Mouse (Mus musculus): ENCODE results near the gene Gm28041. TPM values are rescaled to one million over a fixed set of nuclear protein-coding genes. Genes with fewer than 3 reads are reported as not detected.
"Not testable (repeated sequence)": the region's sequence is repeated elsewhere in the genome, so short reads cannot be mapped to it uniquely, and the experiment has no call there.

Gm28041 gene
- polyA plus RNA-seq (2011; ENCODE audit: insufficient read depth, insufficient read length, low read depth, missing spikeins) = 0.99 TPM in 1 of 2 replicates, not detected in the other

DNA sequence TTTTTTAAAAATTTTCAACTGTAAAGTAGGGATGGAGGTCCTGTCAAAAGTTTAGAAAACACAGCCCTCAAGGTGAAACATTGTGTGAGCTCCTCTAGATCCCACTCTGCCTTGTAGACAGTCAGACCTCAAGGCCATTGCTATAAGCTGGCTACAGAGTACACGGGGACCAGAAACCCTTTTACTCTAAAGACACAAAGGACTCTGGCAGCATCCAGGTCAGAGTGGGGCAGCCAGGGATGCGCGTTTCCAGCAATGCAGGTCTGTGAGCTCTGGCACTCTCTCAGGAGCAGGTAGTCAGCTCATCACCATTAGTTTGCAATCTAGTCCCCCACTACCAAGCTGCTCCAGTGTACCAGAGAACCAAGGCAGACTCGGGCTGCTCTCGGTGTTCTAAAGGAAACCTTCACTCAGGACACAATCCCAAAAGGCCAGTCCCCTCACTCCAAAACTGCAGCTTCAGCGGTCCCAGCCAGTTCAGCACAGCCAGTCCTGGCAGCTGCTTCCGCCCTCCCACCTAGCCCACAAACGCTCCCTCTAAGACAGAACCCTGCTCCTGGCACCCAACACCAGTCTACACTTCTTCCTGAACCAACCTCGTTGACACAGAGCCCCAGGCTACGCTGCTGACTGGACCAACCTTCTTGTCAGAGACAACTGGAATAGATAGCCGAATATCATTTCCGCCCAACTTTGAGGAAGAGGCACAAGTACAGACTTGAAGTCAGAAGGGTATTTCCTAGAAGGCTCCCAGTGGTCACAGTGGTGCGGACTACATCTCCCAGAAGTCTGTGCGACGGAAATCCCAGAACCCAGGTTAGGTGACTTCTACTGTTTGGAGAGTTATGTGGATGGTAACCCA is at the start of gene Gm28041, which contains the start of gene Zfp456:
Gene Gm28041, minus strand, starts transcription at position 684 of the 862 bp plus-strand sequence.
Gene Zfp456, minus strand, starts transcription at position 761 of the 862 bp plus-strand sequence.
- not testable (repeated sequence) for H3K27ac ChIP-seq (ENCODE audit: insufficient read depth, low read length); H3K27me3 ChIP-seq (ENCODE audit: control insufficient read depth, insufficient read depth, low read length, poor library complexity, severe bottlenecking); H3K36me3 ChIP-seq (ENCODE audit: control insufficient read depth, insufficient read depth, low read length, poor library complexity, severe bottlenecking); H3K9me3 ChIP-seq (replicated peaks; ENCODE audit: control insufficient read depth, insufficient read depth, low read length, poor library complexity, severe bottlenecking); H3K4me1 ChIP-seq (ENCODE audit: control insufficient read depth, insufficient read depth, low read length)
- H3K9ac ChIP-seq (ENCODE audit: low read depth, poor library complexity, severe bottlenecking) = peak within 1 kb of the TSS; percentile 56
- H3K4me3 ChIP-seq (ENCODE audit: low read depth, low read length) = peak within 1 kb of the TSS; percentile 99

- H3K9me3 ChIP-seq (replicated peaks; ENCODE audit: control insufficient read depth, insufficient read depth, low read length, poor library complexity, severe bottlenecking); H3K27me3 ChIP-seq (ENCODE audit: control insufficient read depth, insufficient read depth, low read length, poor library complexity, severe bottlenecking); H3K4me1 ChIP-seq (ENCODE audit: control insufficient read depth, insufficient read depth, low read length); H3K9ac ChIP-seq (ENCODE audit: low read depth, poor library complexity, severe bottlenecking); H3K36me3 ChIP-seq (ENCODE audit: control insufficient read depth, insufficient read depth, low read length, poor library complexity, severe bottlenecking): not testable (repeated sequence)
- H3K27ac ChIP-seq (ENCODE audit: insufficient read depth, low read length) = peak overlapping the region; percentile 88
- peak; percentile 87 for TF ChIP-seq EP300 (IDR thresholded peaks at IDR 0.05; ENCODE audit: insufficient read depth, low read depth, low read length)
- H3K4me3 ChIP-seq (ENCODE audit: low read depth, low read length) = peak overlapping the region; percentile 16; the same call in 1 of the 2 replicates
Measured at GRCm38 (mm10) chr13:67422532-67422931, 47.0 kb upstream of the Gm28041 start.

DNA sequence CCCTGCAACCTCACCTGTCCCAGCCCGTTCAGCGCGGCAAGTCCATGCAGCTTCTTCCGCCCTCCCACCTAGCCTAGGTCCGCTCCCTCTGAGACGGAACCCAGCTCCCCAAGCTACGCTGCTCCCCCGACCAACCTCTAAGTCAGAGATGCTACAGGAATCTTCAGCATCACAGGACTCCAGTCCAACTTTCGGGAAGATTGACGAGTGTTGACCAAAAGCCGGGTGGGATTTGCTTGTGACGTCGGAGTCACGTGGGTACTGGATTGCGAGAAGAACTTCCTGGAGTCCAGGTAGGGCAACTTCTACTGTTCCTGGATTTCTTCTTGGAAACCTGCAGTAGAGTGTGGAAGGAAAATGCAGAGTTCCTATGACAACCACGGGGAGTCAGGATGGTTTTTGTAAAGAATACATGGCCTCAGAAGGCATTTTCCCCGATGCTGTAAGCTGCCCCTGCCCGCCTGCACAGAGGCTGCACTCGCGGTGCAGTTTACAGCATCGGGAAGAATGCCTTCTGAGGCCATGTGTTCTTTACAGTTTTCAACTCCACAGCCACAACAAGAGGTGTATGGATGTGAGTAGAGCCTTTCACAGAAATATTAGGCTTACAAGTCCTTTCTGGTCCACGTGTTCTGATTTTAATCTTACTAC is 45.8 kb upstream of the Gm28041 start, which contains the start of gene Zfp459:
Gene Zfp459, minus strand, starts transcription at position 212 of the 651 bp plus-strand sequence.
- H3K27ac ChIP-seq (ENCODE audit: insufficient read depth, low read length) = peak within 1 kb of the TSS; percentile 72

GRCm38 (mm10) chr13:67420558-67421206 is 45.1 kb upstream of the Gm28041 start:
- Histone ChIP-seq H3K36me3 (ENCODE audit: control insufficient read depth, insufficient read depth, low read length, poor library complexity, severe bottlenecking) (peaks cover under 1% of the 10 kb centered on the region; the same call in 1 of the 2 replicates), H3K27me3 (ENCODE audit: control insufficient read depth, insufficient read depth, low read length, poor library complexity, severe bottlenecking) (no peaks in the 10 kb centered on the region), H3K27ac (ENCODE audit: insufficient read depth, low read length) (peak overlapping the region; percentile 58), H3K4me3 (ENCODE audit: low read depth, low read length) (peak overlapping the region; percentile 79), H3K9ac (ENCODE audit: low read depth, poor library complexity, severe bottlenecking) (peak overlapping the region; percentile 55), H3K4me1 (ENCODE audit: control insufficient read depth, insufficient read depth, low read length) (peaks cover 3% of the 10 kb centered on the region), H3K9me3 (replicated peaks; ENCODE audit: control insufficient read depth, insufficient read depth, low read length, poor library complexity, severe bottlenecking) (no peaks in the 10 kb centered on the region)
- TF ChIP-seq POLR2A (IDR thresholded peaks at IDR 0.05; ENCODE audit: insufficient read depth, low read length) (no peak), EP300 (IDR thresholded peaks at IDR 0.05; ENCODE audit: insufficient read depth, low read depth, low read length) (no peak), CTCF (IDR thresholded peaks at IDR 0.05; ENCODE audit: low read depth, low read length) (no peak)

More for the DNA sequence above, 45.8 kb upstream of the Gm28041 start, which contains the start of gene Zfp459:
- Histone ChIP-seq H3K4me3 (ENCODE audit: low read depth, low read length) (peak within 1 kb of the TSS; percentile 79), H3K27me3 (ENCODE audit: control insufficient read depth, insufficient read depth, low read length, poor library complexity, severe bottlenecking) (no peaks in the 10 kb centered on the region), H3K4me1 (ENCODE audit: control insufficient read depth, insufficient read depth, low read length) (peaks cover 3% of the 10 kb centered on the region), H3K9me3 (replicated peaks; ENCODE audit: control insufficient read depth, insufficient read depth, low read length, poor library complexity, severe bottlenecking) (no peaks in the 10 kb centered on the region; the same call in 1 of the 2 replicates), H3K9ac (ENCODE audit: low read depth, poor library complexity, severe bottlenecking) (peak within 1 kb of the TSS; percentile 55), H3K36me3 (ENCODE audit: control insufficient read depth, insufficient read depth, low read length, poor library complexity, severe bottlenecking) (no peaks in the 10 kb centered on the region)
- TF ChIP-seq POLR2A (IDR thresholded peaks at IDR 0.05; ENCODE audit: insufficient read depth, low read length) (no peak), CTCF (IDR thresholded peaks at IDR 0.05; ENCODE audit: low read depth, low read length) (no peak), EP300 (IDR thresholded peaks at IDR 0.05; ENCODE audit: insufficient read depth, low read depth, low read length) (no peak; the same call in 1 of the 2 replicates)

GRCm38 (mm10) chr13:67416811-67417210 is 41.3 kb upstream of the Gm28041 start:
- no peaks in the 10 kb centered on the region for H3K27me3 ChIP-seq (ENCODE audit: control insufficient read depth, insufficient read depth, low read length, poor library complexity, severe bottlenecking)
- H3K36me3 ChIP-seq (ENCODE audit: control insufficient read depth, insufficient read depth, low read length, poor library complexity, severe bottlenecking) = peaks cover 18% of the 10 kb centered on the region
- H3K9ac ChIP-seq (ENCODE audit: low read depth, poor library complexity, severe bottlenecking) = no peak overlapping the region
- peak; percentile 12 for TF ChIP-seq CTCF (IDR thresholded peaks at IDR 0.05; ENCODE audit: low read depth, low read length)
- TF ChIP-seq EP300 (IDR thresholded peaks at IDR 0.05; ENCODE audit: insufficient read depth, low read depth, low read length) = no peak
- no peaks in the 10 kb centered on the region for H3K9me3 ChIP-seq (replicated peaks; ENCODE audit: control insufficient read depth, insufficient read depth, low read length, poor library complexity, severe bottlenecking)
- H3K4me3 ChIP-seq (ENCODE audit: low read depth, low read length) = no peak overlapping the region
- no peaks in the 10 kb centered on the region for H3K4me1 ChIP-seq (ENCODE audit: control insufficient read depth, insufficient read depth, low read length)
- H3K27ac ChIP-seq (ENCODE audit: insufficient read depth, low read length) = no peak overlapping the region
